Mouse (Mus musculus): Measurements from ENCODE around the gene Sla2.

- TF ChIP-seq E2F4 (IDR thresholded peaks at IDR 0.05; ENCODE audit: insufficient replicate concordance, low read depth, low read length) (no peak), TBP (conservative IDR thresholded peaks at IDR 0.05; ENCODE audit: low read depth, low read length) (no peak), CTCF (conservative IDR thresholded peaks at IDR 0.05 in 1 of 2, IDR thresholded peaks at IDR 0.05 in 1 of 2; ENCODE audit: low read depth in 2 of 2, low read length in 2 of 2) (no peak), CHD2 (IDR thresholded peaks at IDR 0.05; ENCODE audit: low read length) (no peak), EP300 (IDR thresholded peaks at IDR 0.05; ENCODE audit: low read length) (no peak), SIN3A (IDR thresholded peaks at IDR 0.05; ENCODE audit: low read length) (no peak), USF1 (IDR thresholded peaks at IDR 0.05; ENCODE audit: low read depth, low read length) (no peak), POLR2A (IDR thresholded peaks at IDR 0.05; ENCODE audit: low read depth, low read length) (no peak), HCFC1 (IDR thresholded peaks at IDR 0.05; ENCODE audit: low read depth, low read length) (no peak)
These were observed 43.7 kb downstream of the Sla2 start for GRCm38 (mm10) chr2:156843331-156843730.
